ENCODE assay signal across 8 mouse cellular contexts in genomic region chr3:90052351-90053241, GRCm38 (mm10). TPM values are rescaled to one million over a fixed set of nuclear protein-coding genes. Genes with fewer than 3 reads are reported as not detected.
DNase-seq lines count a peak whose midpoint lies in the region; ATAC-seq lines count a peak whose summit lies in the region.

TSS of gene Ubap2l (minus strand) at chr3:90052628.

- no peaks in the 10 kb centered on the region for H3K27me3 ChIP-seq in hindbrain, embryonic 11.5 days (ENCODE audit: control insufficient read depth, insufficient read depth, low read length)

- WGBS in hindbrain, embryonic 11.5 days = under 1% methylated on average over 51 of the region's 81 CpGs

- peak; percentile 95 for ATAC-seq in hindbrain, embryonic 11.5 days (ENCODE audit: low FRiP score)

- peak within 1 kb of the TSS; percentile 93 for H3K27ac ChIP-seq in hindbrain, embryonic 11.5 days (ENCODE audit: low read depth, low read length)

- peak within 1 kb of the TSS; percentile 91 for H3K4me3 ChIP-seq in hindbrain, embryonic 11.5 days (ENCODE audit: low read depth, low read length)

- peak within 1 kb of the TSS; percentile 73 for H3K4me2 ChIP-seq in hindbrain, embryonic 11.5 days (replicated peaks; ENCODE audit: low read depth, low read length)

- no peaks in the 10 kb centered on the region for H3K9me3 ChIP-seq in hindbrain, embryonic 11.5 days (ENCODE audit: control insufficient read depth, low read length)

- no peaks in the 10 kb centered on the region for H3K4me1 ChIP-seq in hindbrain, embryonic 11.5 days (replicated peaks; ENCODE audit: control insufficient read depth, insufficient read depth, low read length)

- DNase-seq in Muller cell, postnatal 12 days (ENCODE audit: inconsistent ontology term) = peak; percentile 100
- peak; percentile 97 for DNase-seq in cerebellum, adult 9-11 months
- peak; percentile 83 to 91 for DNase-seq in frontal cortex, adult 2 months (ENCODE audit: extremely low spot score in 1 of 2, low spot score in 1 of 2)
- peak; percentile 100 for DNase-seq in hindbrain, embryonic 11.5 days (ENCODE audit: low spot score)
- peak; percentile 91 for DNase-seq in layer of hippocampus, postnatal 10 days (ENCODE audit: low spot score in 2 of 2)
- DNase-seq in lung, postnatal 10 days = peak; percentile 97
- DNase-seq in ovary, postnatal 36 days (ENCODE audit: low spot score) = peak; percentile 93
- peak; percentile 93 for DNase-seq in thymus, postnatal 25 days

- H3K36me3 ChIP-seq in hindbrain, embryonic 11.5 days (ENCODE audit: control insufficient read depth, insufficient read depth, low read length) = 0 out of 2 replicates have a peak, but pooled peaks cover 2% of the 10 kb centered on the region

- peak within 1 kb of the TSS; percentile 98 for H3K9ac ChIP-seq in hindbrain, embryonic 11.5 days (ENCODE audit: low read depth, low read length)

RNA-seq across cellular contexts. Expression of gene Ubap2l, which starts in this region (rescaled TPM):
- 106 and 121 TPM in 2 replicates for polyA plus RNA-seq in frontal cortex, adult 2 months (2012; rRNA removed)
- 203 and 230 TPM in 2 replicates for polyA plus RNA-seq in hindbrain, embryonic 11.5 days (2014; fragmentation: Nextera tagmentation; extraction: Ambion mirVana)
- 100 to 1,000 TPM; 146 to 188 TPM for total RNA-seq in layer of hippocampus, postnatal 10 days (2021)

Comparison
In these comparisons a context has a peak if more than half of its experiments do, and no peak if none do; other contexts are left out.
1. Peak in every context shown above with its lines: DNase-seq, ATAC-seq, H3K4me3 ChIP-seq and H3K27ac ChIP-seq.